Mouse (Mus musculus) spleen, postnatal 36 days (tissue): ENCODE data around the gene Arhgap15.

Experiments used
- DNase-seq, 2 experiments: peaks; one replicate each; pipeline ENCODE4 v3.0.0; 2022; ENCODE audit warnings: low spot score in 2 of 2, mixed read lengths in 1 of 2

The Arhgap15 gene

DNA sequence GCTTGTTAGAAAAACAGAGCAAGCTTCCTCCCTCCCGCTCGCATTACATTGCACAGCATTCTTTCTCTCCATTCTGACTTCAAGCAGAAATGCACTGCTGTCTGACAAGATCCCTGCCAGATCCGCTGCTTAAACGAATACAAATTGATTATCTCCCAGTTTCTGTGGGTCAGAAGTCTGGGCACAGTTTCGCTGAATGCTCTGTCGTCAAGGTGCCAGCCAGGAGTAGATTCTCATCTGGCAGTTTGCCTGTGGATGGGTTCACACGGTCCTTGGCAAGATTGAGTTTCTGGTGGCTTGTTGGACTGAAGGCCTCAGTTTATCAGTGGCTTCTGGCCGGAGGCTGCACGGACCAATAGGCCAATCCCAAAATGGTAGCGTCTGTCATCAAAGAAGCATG lies 435.9 kb downstream of the Arhgap15 start:
- no peak for DNase-seq

DNA sequence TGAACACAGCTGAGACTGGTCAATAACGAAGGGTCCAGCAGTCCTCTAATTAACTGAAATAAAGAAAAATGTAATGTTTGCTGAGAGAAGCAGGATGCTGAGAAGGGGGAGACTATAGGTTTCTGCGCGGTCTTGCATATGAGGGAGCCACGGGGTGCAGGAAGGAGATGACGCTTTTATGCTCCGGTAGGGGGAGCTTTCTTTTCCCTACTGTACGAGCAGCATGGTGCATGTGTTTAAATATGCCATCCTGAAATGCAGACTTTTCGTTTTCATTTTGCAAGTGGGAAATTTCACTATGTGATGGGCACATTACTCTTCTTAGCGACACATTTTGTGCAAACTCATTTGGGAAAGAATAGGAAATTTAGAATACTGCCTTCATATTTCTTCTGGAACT lies 442.1 kb downstream of the Arhgap15 start:
- no peak for DNase-seq

DNA sequence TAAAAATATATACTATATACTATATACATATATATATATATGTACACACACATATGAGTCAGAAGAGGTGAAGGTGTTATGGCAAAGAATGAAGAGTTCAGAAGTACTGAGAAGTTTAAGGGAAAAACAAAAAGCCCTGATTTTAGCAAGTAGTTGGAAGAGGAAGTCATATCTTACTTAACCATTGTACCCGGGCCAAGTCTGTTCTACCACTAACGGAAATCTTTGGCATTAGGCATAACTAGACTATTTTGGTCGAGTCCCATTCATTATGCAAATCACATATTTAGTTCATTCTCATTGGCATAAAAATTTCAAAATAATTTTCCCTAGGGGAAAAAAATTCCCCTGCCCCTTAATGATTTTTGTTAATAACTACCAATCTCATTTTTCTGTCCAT lies 443.4 kb downstream of the Arhgap15 start:
- DNase-seq = no peak

DNA sequence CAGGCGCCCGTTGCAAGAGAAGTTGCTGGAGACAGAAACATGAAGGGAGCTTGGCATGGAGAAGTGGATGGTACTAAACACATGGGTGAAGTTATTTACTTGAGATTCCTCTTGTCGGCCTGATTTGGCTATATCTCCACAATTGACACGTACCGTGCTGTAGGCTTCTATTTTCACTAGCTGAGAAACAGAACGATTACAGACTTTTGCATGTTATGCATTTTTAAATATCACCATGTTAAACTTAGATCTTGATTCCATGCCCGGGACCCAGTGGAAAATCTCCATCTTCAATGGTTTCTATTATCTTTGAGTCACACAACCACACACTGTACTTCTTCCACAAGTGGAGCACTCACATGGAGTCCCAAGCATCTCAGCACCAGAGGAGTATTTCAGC lies 466.9 kb downstream of the Arhgap15 start:
- DNase-seq = no peak

DNA sequence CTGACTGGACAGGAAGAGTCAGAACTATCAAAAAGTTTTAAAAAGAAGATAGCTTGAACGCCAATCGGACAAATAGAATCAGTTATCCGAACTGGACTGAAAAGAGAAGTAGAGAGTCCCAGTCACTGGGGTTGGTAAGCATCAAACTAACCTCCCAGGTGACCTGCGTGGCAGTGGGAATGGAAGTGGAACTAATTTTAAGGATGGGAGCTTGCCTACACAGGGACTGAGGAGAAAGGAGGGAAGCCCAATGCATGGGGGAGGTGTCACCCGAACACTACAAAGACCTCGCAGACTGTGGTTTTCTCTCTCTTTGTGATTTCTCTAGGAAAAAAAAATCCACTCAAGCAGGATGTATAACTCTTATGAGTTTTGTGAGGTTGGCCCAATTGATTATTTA lies 469.2 kb downstream of the Arhgap15 start:
- no peak for DNase-seq

DNA sequence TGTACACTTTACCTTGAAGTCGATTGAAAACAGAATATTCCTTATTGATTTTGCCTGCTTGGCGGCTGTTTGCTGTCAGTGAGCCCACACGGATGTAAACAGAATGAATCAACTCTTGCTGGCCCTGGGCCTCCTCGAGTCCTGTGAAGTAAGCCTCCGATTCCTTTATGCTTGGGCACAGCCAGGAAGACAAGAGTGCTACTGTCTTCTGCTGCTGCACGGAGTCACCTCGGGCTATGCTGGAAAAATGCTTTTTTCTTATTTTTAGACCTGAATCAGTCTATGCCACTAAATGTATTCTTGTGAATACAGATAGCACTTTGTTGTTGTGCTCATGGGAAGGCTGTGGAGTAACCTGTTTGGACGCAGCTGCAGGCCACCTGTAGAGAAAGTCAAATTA lies 469.7 kb downstream of the Arhgap15 start:
- DNase-seq = no peak

DNA sequence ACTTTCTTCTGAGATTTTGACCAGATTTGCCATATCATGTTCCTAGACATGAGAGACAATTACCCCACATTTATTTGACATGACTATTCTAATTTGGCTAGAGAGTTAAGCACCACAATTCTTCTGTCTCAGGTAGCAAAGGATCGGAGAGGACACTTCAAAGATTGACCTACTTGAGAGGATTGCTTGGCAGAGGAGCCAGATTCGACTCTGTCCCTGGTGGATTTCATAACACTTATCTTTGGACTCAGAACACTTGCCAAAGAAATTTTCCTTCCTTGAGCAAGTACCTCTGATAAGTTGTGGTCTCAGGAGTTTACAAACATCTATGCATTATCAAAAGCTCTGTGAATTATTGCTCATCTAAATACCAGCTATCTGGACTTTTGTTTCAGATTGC lies 473.1 kb downstream of the Arhgap15 start:
- DNase-seq = no peak

DNA sequence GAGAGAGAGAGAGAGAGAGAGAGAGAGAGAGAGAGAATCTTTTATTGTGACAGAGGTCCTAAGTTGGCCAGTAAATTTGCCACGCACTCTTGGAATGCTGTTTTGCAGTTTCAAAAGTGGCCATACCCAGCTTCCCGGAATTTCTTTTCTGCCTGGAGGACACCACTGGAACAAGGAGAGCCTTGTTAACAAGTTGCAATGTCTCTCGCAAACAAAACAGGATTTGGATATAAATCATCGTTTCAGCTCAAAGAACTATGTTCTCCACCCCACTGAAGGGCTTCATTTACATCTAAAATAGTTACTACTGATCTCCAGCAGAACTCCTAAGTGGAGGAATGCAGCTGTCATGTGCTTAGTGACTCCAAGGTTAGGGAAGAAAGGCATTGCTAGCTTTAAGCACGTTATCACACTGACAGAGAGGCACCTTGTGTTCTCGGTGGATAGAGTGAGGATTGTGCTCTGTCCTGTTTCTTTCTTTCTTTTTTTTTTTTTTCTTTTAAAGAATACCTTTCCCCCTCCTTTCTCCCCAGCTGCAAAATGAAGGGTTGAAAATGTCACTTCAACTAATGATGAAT lies 473.6 kb downstream of the Arhgap15 start:
- DNase-seq = no peak

DNA sequence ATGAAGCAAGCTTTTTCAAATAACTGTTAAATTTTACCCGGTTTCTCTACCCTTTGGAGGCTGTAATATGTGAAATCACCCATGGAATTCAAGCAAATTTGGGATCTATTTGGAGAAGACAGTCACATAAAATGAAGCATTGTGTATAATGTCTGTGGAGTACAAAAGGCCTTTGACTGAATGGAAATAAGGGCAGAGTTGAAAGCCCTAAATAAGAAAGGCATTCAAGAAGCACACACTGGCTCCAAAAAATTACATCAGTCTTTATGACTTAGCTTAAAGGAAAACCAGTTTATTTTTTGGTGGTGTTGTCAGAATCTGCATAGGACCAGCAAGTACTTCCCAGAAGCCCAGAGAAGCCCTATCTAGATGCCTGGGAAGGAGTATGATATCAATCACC lies 486.2 kb downstream of the Arhgap15 start:
- DNase-seq = no peak

DNA sequence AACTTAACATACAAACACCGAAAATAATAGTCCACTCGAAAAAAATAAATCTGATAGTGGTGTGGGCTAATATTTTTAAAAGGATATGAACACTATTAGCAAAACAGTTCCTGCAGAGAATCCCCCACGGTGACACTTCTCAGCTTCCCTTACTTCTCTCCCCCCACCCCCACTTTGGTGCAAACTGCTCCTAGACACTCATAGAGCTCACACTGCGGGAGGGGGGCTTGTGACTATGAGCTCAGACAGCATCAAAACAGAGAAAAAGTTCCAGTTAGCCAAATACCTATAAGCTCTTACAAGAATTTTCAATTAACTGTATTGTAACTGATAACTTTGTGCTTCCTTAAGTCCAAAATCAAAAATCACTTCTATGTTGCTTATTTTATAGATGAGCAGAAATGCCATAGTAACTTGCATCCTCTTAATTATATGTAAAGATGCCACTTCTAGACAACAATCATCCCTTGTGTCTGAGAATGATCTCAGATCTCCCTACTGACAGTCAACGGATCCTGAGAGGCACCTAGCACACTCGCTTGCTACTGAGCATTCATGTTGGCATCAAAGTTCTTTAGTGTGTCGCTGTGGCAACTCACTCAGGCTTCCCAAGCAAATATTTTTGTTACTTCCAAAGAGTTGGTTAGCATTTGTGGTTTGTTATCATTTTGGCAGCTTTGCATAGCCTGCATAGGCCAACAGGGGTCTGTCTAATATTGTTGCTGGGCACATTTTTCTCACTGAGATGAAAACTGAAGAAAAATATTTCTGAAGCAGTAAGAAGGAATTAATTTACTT lies 493.2 kb downstream of the Arhgap15 start:
- DNase-seq = no peak

DNA sequence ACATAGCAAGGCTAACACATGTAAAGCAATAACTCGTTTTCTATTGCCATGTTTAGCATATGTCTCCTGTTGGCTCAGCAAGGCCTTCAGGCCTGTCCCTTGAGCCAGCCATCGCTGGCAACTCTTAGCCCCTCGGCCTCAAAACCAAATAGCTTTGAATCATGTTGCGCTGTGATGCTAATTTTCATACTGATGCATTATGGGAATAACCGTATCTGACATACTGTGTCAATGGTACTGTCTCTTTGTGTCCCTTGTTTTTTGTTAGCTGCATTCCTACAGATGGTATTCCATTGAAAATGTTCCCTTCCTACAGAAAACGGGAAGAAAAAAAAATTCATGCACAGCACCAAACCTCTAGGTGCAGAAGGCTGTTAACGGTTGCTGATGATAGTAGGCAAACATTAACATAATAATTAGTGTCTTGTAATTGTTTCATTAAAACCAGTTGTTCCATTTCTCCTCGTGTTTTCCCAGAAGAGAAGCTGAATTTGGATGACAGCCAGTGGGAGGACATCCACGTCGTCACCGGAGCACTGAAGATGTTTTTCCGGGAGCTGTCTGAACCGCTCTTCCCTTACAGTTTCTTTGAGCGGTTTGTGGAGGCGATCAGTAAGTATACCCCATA lies 494.1 kb downstream of the Arhgap15 start:
- no peak for DNase-seq

DNA sequence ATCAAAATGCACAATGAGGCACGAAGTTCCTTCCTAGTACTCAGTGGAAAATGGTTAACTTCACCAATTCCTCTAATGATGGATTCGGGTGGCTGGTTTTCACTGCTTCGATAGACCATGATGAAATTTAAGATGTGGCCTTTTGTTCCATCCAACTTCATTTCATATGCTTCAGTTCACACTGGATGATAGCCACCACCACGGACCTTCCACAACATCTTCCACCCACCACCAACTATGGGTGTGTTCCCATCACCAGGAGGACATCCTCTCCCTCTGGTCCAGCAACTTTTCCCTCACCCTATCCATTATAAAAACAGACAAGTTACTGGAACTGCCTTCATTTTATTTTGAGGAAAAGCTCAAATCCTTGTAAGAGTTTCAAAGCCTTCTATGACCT lies 506.7 kb downstream of the Arhgap15 start:
- no peak for DNase-seq

DNA sequence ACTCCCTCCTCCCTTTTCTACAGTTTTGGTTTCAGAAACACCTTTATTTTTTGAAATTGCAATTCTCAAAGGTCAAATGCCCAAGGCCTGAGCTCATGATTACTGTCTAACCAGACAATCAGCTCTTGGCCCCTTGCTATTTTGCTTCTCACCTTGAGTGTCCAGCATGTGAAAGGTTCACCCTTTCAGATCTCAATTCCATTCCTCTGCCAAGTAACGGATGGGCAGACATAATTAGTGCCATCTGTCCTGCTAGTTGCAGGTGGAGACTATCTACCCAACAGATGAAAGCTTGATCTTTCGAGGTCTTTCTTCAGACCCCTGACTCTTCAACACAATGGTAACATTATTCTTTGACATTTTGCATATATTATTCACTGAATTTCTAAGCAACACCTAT lies 509.3 kb downstream of the Arhgap15 start:
- DNase-seq = no peak

DNA sequence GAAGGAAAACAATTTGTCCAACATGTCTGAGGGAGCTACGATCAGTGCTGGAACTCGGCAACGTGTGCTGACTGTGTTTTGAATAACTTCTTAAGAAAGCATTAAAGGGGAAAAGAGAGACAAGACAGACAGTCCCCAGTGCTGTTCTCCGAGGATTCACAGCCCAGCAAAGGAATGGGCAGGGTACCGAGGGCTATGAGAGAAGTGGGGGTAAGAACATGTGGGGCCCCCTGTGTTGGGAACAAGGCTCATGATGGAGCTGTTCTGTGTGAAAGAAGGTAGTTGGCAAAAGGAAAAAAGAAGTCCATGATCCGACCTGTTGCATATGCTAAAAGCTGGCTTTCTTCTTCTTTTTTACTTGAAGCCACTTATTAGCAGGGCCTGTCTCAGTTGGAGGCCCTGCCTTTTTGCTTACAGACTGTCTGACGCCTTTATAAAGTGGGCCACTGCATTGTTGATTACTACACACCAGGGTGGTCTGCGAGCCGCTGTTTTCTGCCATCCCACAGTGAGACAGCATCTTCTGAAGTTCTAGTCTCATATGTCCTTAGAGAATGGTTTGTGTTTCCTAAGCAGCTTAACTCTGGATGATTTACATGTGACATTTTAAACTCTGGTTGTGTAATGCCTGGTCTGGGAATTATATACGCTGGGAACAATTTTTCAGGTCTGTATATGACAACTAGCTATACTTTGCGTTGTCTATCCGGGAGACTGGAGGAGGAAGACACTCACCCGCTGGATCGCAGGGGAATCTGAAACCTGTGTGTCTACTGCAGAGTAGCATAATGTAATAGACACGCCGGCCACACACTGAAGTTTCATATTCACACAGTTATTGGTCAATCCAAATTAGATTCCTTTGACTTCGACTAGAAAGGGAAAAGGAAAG lies 523.1 kb downstream of the Arhgap15 start:
- DNase-seq = no peak

DNA sequence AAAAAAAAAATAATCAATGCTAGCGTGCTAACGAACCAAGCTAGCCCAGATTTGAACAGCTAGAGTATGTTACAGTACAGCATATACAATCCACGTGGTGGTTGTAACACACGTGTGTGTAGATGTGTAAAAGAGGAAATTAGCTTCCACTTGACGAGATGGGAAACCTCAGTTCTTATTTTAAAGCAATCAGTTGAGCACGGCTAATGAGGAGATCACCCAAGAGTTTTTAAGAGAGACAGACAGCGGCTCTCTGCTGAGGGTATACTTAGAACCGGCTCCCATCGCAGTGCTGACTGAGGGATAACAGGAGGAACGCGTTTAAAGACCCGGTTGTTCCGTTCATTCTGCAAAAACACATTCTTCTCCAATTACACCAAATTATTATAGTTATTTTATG lies 524.0 kb downstream of the Arhgap15 start:
- no peak for DNase-seq

DNA sequence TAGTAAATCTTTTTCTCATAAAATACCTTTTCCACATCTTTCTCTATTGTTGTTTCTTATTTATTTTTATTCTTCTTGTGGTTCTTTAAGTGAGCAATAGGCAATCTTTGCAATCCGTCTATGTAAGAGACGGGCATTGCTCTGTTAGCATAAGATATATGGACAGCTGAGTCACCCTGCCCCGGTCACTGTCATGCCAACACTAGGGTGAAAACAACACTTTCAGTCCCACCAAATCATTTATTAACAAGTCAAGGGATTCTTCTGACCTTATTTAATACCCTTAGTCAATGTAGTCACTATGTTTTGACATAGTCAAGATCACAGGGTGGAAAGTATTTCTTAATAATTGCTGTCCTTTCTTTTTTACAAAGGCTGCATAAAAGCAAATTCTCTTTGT lies 525.8 kb downstream of the Arhgap15 start:
- no peak for DNase-seq

DNA sequence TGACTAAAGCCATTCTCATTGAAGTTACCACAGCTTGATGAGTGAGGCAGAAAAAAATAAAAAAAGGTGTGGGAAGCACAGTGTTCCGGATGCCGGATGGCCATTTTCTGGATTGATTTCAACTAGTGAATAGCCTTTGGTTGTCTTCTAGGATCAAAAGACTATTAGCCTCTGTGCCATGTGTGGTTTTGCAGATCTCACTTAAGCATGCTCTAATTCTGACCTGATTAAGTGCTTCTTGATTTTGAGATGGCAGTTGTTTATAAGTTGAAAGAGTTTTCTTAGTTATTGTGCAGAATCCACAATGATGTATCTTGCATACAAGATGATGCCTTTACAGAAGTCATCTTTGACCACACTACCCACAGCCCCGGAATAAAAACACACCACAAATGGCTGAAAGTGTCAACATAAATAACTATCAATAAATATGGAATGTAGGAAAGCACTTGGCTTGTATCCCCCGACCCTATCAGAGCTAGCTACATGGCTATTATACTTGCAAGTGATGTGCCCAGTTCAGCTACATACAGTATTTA lies 537.6 kb downstream of the Arhgap15 start:
- DNase-seq = no peak

DNA sequence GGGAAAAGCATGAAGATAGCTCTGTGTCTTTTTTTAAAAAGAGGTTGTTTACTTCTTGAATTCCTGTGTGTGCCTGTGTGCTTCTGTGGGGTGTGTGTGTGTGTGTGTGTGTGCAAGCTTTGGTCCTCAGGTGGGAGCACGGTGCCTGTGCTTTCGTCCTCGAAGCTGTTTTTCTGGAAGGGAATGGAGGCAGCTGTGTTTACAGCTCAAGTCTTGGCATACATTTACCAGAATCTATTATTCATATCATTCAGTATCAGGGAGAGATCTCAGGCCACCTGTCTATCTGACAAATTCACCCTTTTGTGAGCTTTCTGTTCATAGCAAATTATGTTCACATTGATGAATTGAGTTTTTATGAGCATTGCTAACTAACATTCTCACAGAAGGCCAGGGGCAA lies 550.5 kb downstream of the Arhgap15 start:
- DNase-seq = no peak

DNA sequence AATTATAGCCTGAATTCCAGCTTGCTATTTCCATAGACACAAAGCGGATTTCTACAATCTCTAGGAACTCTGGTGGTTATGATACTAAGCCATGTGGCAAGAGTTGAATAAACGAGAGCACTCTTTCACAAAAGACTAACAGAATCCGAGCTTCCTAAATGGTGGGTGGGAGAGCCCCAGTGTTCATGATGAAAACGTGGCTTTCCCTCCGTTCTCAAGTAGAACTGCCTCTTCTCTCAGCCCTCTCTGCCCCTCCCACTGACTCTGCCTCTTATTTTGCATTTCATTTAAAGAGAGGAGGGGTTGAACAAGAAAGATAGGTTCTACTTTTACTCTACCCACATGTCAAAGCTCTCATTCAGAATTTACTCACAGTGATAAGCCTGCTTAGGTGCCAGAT lies 551.3 kb downstream of the Arhgap15 start:
- DNase-seq = no peak

DNA sequence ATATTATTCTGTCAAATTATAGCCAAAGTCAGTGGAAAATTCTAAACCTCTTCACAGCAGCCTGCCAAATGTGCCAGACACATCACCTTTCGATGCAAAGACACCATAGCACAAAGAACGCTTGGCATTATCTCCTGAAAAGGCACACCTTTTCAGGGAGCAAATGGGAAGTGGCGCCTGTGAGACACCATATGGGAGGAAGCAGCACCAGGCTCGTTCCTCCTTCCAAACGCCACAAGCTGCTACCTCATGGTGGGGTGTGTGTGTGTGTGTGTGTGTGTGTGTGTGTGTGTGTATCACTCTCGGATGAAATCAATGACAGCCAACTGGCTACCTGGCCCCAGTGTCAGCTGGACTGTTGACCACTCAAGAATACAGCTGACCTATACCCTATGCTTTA lies 551.8 kb downstream of the Arhgap15 start:
- no peak for DNase-seq

DNA sequence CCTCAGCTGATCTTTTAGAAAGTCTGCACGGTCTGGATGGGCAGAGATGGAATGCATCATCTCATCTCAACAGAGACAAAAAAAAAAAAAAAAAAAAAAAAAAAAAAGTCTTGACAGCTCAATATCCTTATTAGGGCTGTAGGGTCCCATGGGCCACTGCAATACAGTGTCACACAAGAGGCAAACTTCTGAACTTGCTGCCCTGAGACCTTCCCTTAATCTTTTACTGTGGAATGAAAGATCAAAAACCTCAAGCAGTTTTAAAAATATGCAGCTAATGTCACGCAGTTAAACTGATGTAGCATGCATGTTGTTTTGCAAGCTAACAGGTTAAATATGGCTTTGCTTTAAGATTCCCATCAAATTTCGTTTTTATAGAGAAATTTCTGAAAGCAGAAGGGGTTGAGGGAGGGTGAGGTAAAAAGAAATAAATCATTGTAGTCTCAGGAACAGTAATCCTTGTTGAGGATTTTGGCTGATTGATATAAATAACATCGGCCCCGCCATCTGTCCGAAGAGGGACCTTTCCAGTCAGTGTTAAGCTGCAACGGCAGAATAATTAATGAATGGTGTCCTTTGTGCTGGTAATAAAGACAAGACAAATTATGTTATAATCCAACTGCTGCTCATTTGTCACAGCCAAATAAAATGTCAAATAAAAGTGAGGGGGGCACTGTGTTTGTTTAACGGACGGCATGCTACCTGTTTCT lies 555.8 kb downstream of the Arhgap15 start:
- DNase-seq = no peak
